Mouse (Mus musculus) kidney, embryonic 14.5 days (tissue): ENCODE measurements around the gene Clca3a2. TPM values are rescaled to one million over a fixed set of nuclear protein-coding genes. Genes with fewer than 3 reads are reported as not detected.
"Not testable (repeated sequence)": the region's sequence is repeated elsewhere in the genome, so short reads cannot be mapped to it uniquely, and the experiment has no call there.

Experiments used
- ATAC-seq: fragments of 200-750 bp; cut with Nextera tagmentation; 2 replicates; pipeline ENCODE4 v1.8.0; 2017; ENCODE audit warnings: moderate number of reproducible peaks, mild to moderate bottlenecking, moderate TSS enrichment, moderate library complexity; ENCODE audit not compliant: low FRiP score, low TSS enrichment
- H3K27ac ChIP-seq: fragments of 300-500 bp; sonication (generic); 2 replicates; pipeline ENCODE4 v1.5.1; 2014; ENCODE audit warnings: low read depth, mild to moderate bottlenecking, low read length, moderate library complexity, mixed read lengths
- H3K27me3 ChIP-seq: fragments of 300-500 bp; sonication (generic); 2 replicates; pipeline ENCODE4 v1.6.1; 2014; ENCODE audit warnings: mild to moderate bottlenecking, low read length; ENCODE audit not compliant: control insufficient read depth, insufficient read depth
- H3K36me3 ChIP-seq: fragments of 300-500 bp; sonication (generic); 2 replicates; pipeline ENCODE4 v1.6.1; 2014; ENCODE audit warnings: low read length, mixed read lengths; ENCODE audit not compliant: control insufficient read depth, insufficient read depth
- H3K4me1 ChIP-seq: fragments of 300-500 bp; sonication (generic); 2 replicates; pipeline ENCODE4 v1.6.1; 2014; ENCODE audit warnings: low read length, mixed read lengths; ENCODE audit not compliant: control insufficient read depth, insufficient read depth
- H3K4me2 ChIP-seq: fragments of 300-500 bp; sonication (generic); replicated peaks from 2 replicates; pipeline ENCODE4 v1.6.1; 2014; ENCODE audit warnings: low read depth, mild to moderate bottlenecking, low read length
- H3K4me3 ChIP-seq: fragments of 300-500 bp; sonication (generic); 2 replicates; pipeline ENCODE4 v1.5.1; 2014; ENCODE audit warnings: mild to moderate bottlenecking, low read length
- H3K9ac ChIP-seq: fragments of 300-500 bp; sonication (generic); 2 replicates; pipeline ENCODE4 v1.6.1; 2014; ENCODE audit warnings: low read depth, mild to moderate bottlenecking, low read length, moderate library complexity
- H3K9me3 ChIP-seq: fragments of 300-500 bp; sonication (generic); 2 replicates; pipeline ENCODE4 v1.6.1; 2016; ENCODE audit warnings: low read length; ENCODE audit not compliant: control insufficient read depth
- WGBS: fragments of 180-500 bp; shearing (Covaris S2); extraction: QIAGEN DNeasy Blood & Tissue Kit; methylation state at CpG from one replicate; pipeline ENCODE4 v1.1.7; 2014; 5-methylcytosine and 5-hydroxymethylcytosine counted together
- polyA plus RNA-seq: library from polyadenylated mRNA; unstranded; fragments of >200 nt; fragmentation: Nextera tagmentation; extraction: Ambion mirVana; gene quantifications from 2 replicates; pipeline ENCODE4 v1.2.1, GENCODE M21; 2014

Clca3a2 gene
- polyA plus RNA-seq, 1 experiment from 2014 or later, result not detected

GRCm38 (mm10) chr3:144756103-144756502 lies 63.2 kb downstream of the Clca3a2 start:
- not testable (repeated sequence) for H3K27me3 ChIP-seq, H3K9ac ChIP-seq, H3K4me2 ChIP-seq, H3K4me1 ChIP-seq, H3K9me3 ChIP-seq, H3K4me3 ChIP-seq, H3K36me3 ChIP-seq, H3K27ac ChIP-seq, ATAC-seq
- 62% methylated on average over 8 of the region's 8 CpGs for WGBS

DNA sequence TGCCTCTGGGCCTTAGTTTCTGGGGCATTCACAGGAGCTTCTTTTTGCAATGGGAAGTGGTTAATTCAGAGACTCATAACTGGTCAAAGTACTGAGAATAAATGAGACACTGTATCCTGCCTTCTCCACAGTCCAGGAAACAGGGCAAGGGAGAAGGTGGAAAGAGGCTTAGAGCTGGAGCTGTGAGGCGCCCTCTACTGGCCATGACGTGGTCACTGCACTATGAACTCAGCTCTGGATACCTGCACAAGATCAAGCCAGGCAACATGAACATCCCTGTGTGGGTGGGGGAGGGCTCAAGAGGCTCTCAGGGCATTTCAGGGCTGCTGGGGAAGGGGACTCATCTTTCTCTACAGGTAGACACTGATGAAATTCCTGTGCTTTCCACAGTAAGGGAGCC lies 66.2 kb downstream of the Clca3a2 start:
- Histone ChIP-seq H3K36me3 (no peaks in the 10 kb centered on the region), H3K4me1 (no peaks in the 10 kb centered on the region), H3K9ac (no peak overlapping the region), H3K27ac (no peak overlapping the region), H3K4me2 (no peak overlapping the region), H3K27me3 (no peaks in the 10 kb centered on the region), H3K4me3 (no peak overlapping the region), H3K9me3 (no peaks in the 10 kb centered on the region)
- 8% methylated on average over 2 of the region's 2 CpGs for WGBS
- ATAC-seq, result no peak

DNA sequence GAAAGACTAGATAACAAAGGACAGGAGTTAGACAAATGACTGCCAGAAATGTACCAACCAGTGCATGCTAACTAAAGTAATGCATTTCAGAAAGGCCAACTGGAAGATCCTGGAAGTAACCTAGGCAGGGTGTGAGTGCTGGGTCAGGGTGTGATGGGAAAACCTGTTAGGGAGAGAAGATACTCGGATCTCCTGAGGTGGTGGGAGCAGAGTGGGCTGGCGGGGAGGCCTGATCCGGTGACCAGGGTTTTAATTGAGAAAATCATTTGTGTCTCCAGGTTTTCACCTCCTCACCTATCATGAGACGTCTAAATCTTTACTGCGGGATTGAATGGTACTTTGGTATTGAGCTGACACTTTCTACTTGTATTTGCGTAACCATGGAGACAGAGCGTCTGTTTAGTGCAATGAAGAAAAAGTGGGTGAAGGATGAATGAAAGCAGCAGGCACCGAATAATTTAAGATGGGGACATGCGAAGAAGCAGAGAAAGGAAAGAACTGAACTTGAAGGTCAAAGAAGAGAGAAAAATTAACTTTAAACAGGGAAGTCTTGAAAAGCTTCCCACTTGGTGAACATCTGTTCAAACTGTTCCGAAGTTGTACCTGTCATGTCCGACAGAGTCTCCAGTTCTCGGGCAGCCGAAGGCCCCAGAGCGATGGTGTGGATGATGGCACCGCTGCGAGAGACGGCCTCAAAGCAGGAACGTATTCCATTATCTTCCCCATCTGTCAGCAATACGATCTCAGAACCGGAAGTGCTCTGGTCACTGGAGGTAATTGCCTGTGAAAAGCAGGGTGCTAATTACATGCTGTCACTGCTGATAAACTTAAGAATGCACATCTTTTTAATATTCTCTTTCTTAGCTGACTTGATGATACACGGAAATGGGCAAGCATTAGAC lies 70.0 kb downstream of the Clca3a2 start:
- WGBS, result 58% methylated on average over 18 of the region's 21 CpGs
- not testable (repeated sequence) for H3K27ac ChIP-seq, H3K4me3 ChIP-seq, H3K36me3 ChIP-seq, H3K4me1 ChIP-seq, H3K9me3 ChIP-seq, H3K27me3 ChIP-seq, H3K9ac ChIP-seq, H3K4me2 ChIP-seq, ATAC-seq

DNA sequence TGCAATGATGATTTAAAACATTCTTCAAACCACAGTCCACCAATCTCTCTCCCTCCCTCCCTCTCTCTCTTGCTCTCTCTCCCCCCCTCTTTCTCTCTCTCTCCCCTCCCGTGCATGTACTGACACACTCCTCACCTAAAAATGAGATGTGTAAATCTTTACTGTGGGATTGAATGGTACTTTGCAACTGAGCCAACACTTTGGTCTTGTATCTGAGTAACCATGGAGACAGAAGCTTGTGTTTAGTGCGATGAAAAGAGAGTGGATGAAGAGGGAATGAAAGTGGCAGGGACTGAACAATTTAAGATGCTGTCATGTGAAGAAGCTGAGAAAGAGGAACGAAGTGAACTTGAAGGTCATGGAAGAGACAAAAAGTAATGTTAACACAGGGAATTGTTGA lies 71.6 kb downstream of the Clca3a2 start:
- not testable (repeated sequence) for ATAC-seq, H3K4me1 ChIP-seq, H3K4me3 ChIP-seq, H3K27ac ChIP-seq, H3K4me2 ChIP-seq, H3K27me3 ChIP-seq, H3K9ac ChIP-seq, H3K36me3 ChIP-seq, H3K9me3 ChIP-seq
- 56% methylated on average over 3 of the region's 3 CpGs for WGBS

Other genes starting within 250 kb of the Clca3a2 start
- gene Hs2st1, start 249.3 kb downstream of the Clca3a2 start, polyA plus RNA-seq, result 13.7 and 16.9 TPM in 2 replicates
- 515 and 688 TPM in 2 replicates for gene Selenof, start 249.2 kb downstream of the Clca3a2 start, polyA plus RNA-seq
- 82.7 and 94.3 TPM in 2 replicates for gene Sh3glb1, start 99.2 kb downstream of the Clca3a2 start, polyA plus RNA-seq
- 8.2 and 11.1 TPM in 2 replicates for gene Clca3a1, start 58.5 kb downstream of the Clca3a2 start, polyA plus RNA-seq
- gene Clca3b, start 29.9 kb upstream of the Clca3a2 start, polyA plus RNA-seq, result 0.05 TPM in 1 of 2 replicates, not detected in the other
- gene Clca4b, start 113.0 kb upstream of the Clca3a2 start, polyA plus RNA-seq, result not detected in 2 replicates
- not detected in 2 replicates for gene Clca4a, start 155.6 kb upstream of the Clca3a2 start, polyA plus RNA-seq
- gene Clca1, start 213.3 kb upstream of the Clca3a2 start, polyA plus RNA-seq, result 0.05 TPM in 1 of 2 replicates, not detected in the other